Mouse (Mus musculus) heart, embryonic 11.5 days (tissue): ENCODE results near the gene Diaph3. TPM values are rescaled to one million over a fixed set of nuclear protein-coding genes. Genes with fewer than 3 reads are reported as not detected.

Source experiments
- ATAC-seq: fragments of 200-750 bp; cut with Nextera tagmentation; replicated peaks from 2 replicates; pipeline ENCODE4 v1.8.0; 2017; ENCODE audit warnings: moderate library complexity; ENCODE audit not compliant: insufficient number of reproducible peaks, low FRiP score, low TSS enrichment
- H3K27ac ChIP-seq: fragments of 300-500 bp; sonication (generic); 2 replicates; pipeline ENCODE4 v1.5.1; 2014; ENCODE audit warnings: mild to moderate bottlenecking, low read depth, low read length
- H3K27me3 ChIP-seq: fragments of 300-500 bp; sonication (generic); 2 replicates; pipeline ENCODE4 v1.6.1; 2014; ENCODE audit warnings: mild to moderate bottlenecking, low read length, mixed read lengths; ENCODE audit not compliant: control insufficient read depth, insufficient read depth
- H3K36me3 ChIP-seq: fragments of 300-500 bp; sonication (generic); 2 replicates; pipeline ENCODE4 v1.6.1; 2014; ENCODE audit warnings: mild to moderate bottlenecking, low read length, moderate library complexity, mixed read lengths; ENCODE audit not compliant: control insufficient read depth, insufficient read depth
- H3K4me1 ChIP-seq: fragments of 300-500 bp; sonication (generic); 2 replicates; pipeline ENCODE4 v1.6.1; 2014; ENCODE audit warnings: low read length; ENCODE audit not compliant: control insufficient read depth, insufficient read depth
- H3K4me2 ChIP-seq: fragments of 300-500 bp; sonication (generic); 2 replicates; pipeline ENCODE4 v1.6.1; 2014; ENCODE audit warnings: mild to moderate bottlenecking, moderate library complexity
- H3K4me3 ChIP-seq: fragments of 300-500 bp; sonication (generic); 2 replicates; pipeline ENCODE4 v1.5.1; 2014; ENCODE audit warnings: low read depth, low read length
- H3K9ac ChIP-seq: fragments of 300-500 bp; sonication (generic); 2 replicates; pipeline ENCODE4 v1.6.1; 2014; ENCODE audit warnings: mild to moderate bottlenecking, low read depth, low read length, moderate library complexity
- H3K9me3 ChIP-seq: fragments of 300-500 bp; sonication (generic); replicated peaks from 2 replicates; pipeline ENCODE4 v1.6.1; 2016; ENCODE audit warnings: low read length; ENCODE audit not compliant: control insufficient read depth
- WGBS: fragments of 180-500 bp; shearing (Covaris S2); extraction: QIAGEN DNeasy Blood & Tissue Kit; methylation state at CpG from one replicate; pipeline ENCODE4 v1.1.7; 2014; ENCODE audit not compliant: insufficient replicate concordance; 5-methylcytosine and 5-hydroxymethylcytosine counted together
- polyA plus RNA-seq: library from polyadenylated mRNA; unstranded; fragments of >200 nt; fragmentation: Nextera tagmentation; extraction: Ambion mirVana; gene quantifications from 2 replicates; pipeline ENCODE4 v1.2.1, GENCODE M21; 2014

The Diaph3 gene
- polyA plus RNA-seq, 1 experiment from 2014 or later = 24.2 TPM

DNA sequence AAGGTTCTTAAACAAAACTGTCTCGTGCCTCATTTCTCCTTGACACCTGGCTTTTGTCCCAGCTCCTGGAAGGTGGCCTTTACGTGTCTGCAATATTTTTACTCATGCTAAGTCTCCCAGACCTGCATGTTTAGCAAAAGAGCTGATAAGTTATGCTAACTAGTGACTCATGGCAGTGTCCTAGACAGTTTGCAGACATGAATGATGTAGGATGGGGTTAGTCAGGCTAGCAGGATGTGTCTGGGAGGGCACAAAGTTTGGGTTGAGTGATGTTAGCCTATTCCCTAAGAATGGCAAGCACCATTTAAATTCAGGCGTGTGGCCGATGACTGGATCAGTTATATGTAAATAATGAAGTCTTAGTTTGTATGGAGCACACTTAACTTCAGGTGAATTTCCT, 478.2 kb downstream of the Diaph3 start:
- WGBS = 87% methylated on average over 4 of the region's 4 CpGs
- no peaks in the 10 kb centered on the region for H3K36me3 ChIP-seq

DNA sequence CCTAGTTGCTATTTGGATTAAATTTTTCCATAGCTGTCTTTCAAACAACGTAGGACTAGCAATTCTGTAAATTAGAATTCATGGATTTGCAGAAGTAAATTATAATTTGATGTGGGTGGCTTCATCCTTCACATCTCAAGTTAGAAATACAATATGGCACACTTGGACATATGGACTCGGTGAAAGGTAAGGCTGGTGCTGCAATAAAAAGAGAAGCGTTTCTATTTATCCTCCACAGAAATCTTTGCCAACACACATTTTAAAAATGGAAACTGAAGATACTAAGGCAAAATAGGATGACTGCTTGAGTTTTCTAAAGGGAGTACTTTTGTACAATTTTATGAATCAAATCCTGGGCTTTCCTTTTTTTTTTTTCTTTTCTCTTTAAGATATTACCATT, 480.5 kb downstream of the Diaph3 start:
- Histone ChIP-seq H3K4me2 (no peak overlapping the region), H3K9ac (no peak overlapping the region), H3K4me3 (no peak overlapping the region), H3K27me3 (no peaks in the 10 kb centered on the region), H3K36me3 (no peaks in the 10 kb centered on the region), H3K27ac (no peak overlapping the region), H3K4me1 (no peaks in the 10 kb centered on the region), H3K9me3 (no peaks in the 10 kb centered on the region)
- no peak for ATAC-seq
- 86% methylated on average over 3 of the region's 3 CpGs for WGBS

More for the DNA sequence above, 478.2 kb downstream of the Diaph3 start:
- no peaks in the 10 kb centered on the region for H3K27me3 ChIP-seq
- H3K27ac ChIP-seq = no peak overlapping the region
- ATAC-seq = no peak
- no peaks in the 10 kb centered on the region for H3K9me3 ChIP-seq
- H3K9ac ChIP-seq = no peak overlapping the region
- no peaks in the 10 kb centered on the region for H3K4me1 ChIP-seq
- H3K4me2 ChIP-seq = no peak overlapping the region
- H3K4me3 ChIP-seq = no peak overlapping the region

DNA sequence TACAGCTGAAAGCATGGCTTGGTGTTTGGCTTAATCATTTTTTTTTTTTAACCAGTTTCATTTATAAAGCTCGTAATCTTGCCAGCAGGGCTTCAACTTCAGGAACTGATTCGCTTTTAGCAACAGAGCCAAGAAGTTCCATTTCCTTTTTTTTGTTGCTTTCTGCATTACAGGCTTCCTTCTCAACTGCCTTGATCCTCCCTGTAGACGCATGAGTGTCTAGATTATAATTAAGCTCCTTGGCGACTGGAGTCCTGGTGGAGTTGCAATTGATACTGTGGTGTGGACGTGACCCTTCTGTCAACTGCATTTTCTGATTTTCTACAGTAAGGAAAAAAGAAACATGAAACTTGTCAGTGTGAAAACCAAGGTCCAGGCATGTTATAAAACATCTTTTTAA, 484.8 kb downstream of the Diaph3 start:
- H3K36me3 ChIP-seq = no peaks in the 10 kb centered on the region
- H3K9ac ChIP-seq = no peak overlapping the region
- no peaks in the 10 kb centered on the region for H3K27me3 ChIP-seq
- 57% methylated on average over 5 of the region's 5 CpGs for WGBS
- H3K4me2 ChIP-seq = no peak overlapping the region
- ATAC-seq = no peak
- no peaks in the 10 kb centered on the region for H3K4me1 ChIP-seq
- H3K4me3 ChIP-seq = no peak overlapping the region
- H3K27ac ChIP-seq = no peak overlapping the region
- no peaks in the 10 kb centered on the region for H3K9me3 ChIP-seq

DNA sequence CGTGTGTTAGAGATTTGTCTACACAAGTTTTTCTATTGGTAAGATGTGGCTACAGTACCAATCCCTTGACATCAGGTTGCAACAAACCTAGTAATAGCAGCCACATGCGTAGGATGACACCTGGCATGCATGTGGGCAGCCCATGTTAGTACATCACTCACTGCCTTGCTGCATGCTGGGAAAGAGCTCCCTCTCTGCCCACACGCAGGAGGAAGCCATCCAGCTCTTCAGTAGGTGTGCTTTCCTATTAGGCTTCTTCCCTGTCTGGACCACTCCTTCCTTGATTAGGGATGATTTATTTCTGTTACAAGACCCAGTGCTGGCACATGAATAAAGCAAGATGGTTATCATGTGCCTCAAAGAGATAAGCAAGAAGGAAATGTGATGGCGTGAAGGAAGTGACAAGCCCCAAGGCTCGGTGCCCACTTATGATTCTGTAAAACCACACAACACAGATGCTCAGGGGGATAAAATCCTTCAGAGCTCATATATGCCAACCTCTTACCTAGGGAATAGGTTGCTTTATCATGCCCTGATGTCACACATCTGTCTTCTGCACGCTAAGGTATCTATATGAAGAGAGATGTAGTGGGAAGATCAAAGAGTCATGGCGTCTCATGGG, 494.4 kb downstream of the Diaph3 start:
- H3K27me3 ChIP-seq = no peaks in the 10 kb centered on the region
- H3K9ac ChIP-seq = no peak overlapping the region
- no peak overlapping the region for H3K27ac ChIP-seq
- WGBS = 80% methylated on average over 7 of the region's 7 CpGs
- no peak overlapping the region for H3K4me3 ChIP-seq
- ATAC-seq = no peak
- H3K9me3 ChIP-seq = no peaks in the 10 kb centered on the region
- no peak overlapping the region for H3K4me2 ChIP-seq
- no peaks in the 10 kb centered on the region for H3K36me3 ChIP-seq
- no peaks in the 10 kb centered on the region for H3K4me1 ChIP-seq

- no peak for ATAC-seq
- 84% methylated on average over 7 of the region's 7 CpGs for WGBS
- Histone ChIP-seq H3K9ac (no peak overlapping the region), H3K4me3 (no peak overlapping the region), H3K4me2 (no peak overlapping the region), H3K27ac (no peak overlapping the region), H3K36me3 (no peaks in the 10 kb centered on the region), H3K4me1 (no peaks in the 10 kb centered on the region), H3K9me3 (no peaks in the 10 kb centered on the region), H3K27me3 (no peaks in the 10 kb centered on the region)
Observed at GRCm38 (mm10) chr14:86642831-86643241, 498.2 kb downstream of the Diaph3 start.

DNA sequence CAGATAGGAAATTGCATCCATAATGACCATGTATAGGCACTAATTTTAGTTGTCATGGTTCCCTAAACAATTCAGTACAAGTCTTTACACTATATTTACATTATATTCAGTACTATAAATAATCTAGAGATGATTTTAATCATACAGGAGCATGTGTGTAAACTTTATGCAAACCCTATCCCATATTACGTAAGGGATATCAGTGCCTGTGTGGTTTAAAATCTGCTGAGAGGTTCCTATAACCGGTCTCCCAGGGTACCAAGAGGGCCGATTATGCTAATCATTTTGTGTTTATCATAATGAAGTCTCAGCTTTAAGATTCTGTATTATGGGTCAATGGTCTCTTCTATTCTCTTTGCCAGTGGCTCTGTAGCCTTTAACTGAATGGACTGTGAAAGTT, 499.2 kb downstream of the Diaph3 start:
- no peak overlapping the region for H3K4me2 ChIP-seq
- H3K9ac ChIP-seq = no peak overlapping the region
- ATAC-seq = no peak
- H3K9me3 ChIP-seq = no peaks in the 10 kb centered on the region
- H3K27ac ChIP-seq = no peak overlapping the region
- H3K36me3 ChIP-seq = no peaks in the 10 kb centered on the region
- no peaks in the 10 kb centered on the region for H3K4me1 ChIP-seq
- WGBS = 90% methylated on average over 3 of the region's 3 CpGs
- H3K4me3 ChIP-seq = no peak overlapping the region
- H3K27me3 ChIP-seq = no peaks in the 10 kb centered on the region

DNA sequence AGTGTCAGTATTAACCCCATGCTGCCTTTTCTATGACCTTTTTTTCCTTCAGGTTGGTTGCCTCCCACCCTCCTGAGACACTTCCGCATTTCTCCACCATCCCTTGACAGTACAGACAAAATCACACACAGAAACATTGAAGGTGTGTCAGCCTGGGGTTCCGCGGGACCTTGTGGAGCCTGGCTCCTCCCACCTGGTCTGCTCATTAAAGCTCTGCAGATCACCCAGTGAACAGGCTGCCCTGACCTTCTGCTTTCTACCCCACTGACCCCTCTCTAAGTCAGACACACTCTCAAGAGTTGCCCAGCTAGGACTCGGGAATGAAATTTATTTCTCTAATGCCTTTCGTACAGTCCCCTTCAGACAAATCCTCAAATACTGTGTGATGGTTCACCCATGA, 500.9 kb downstream of the Diaph3 start:
- Histone ChIP-seq H3K4me3 (no peak overlapping the region), H3K9ac (no peak overlapping the region), H3K27me3 (no peaks in the 10 kb centered on the region), H3K36me3 (no peaks in the 10 kb centered on the region), H3K27ac (no peak overlapping the region), H3K4me1 (no peaks in the 10 kb centered on the region), H3K9me3 (no peaks in the 10 kb centered on the region), H3K4me2 (no peak overlapping the region)
- 71% methylated on average over 5 of the region's 5 CpGs for WGBS
- no peak for ATAC-seq

- no peaks in the 10 kb centered on the region for H3K9me3 ChIP-seq
- no peak for ATAC-seq
- H3K36me3 ChIP-seq = no peaks in the 10 kb centered on the region
- H3K9ac ChIP-seq = no peak overlapping the region
- no peak overlapping the region for H3K4me2 ChIP-seq
- 22% methylated on average over 6 of the region's 6 CpGs for WGBS
- no peaks in the 10 kb centered on the region for H3K4me1 ChIP-seq
- H3K27me3 ChIP-seq = no peaks in the 10 kb centered on the region
- H3K4me3 ChIP-seq = no peak overlapping the region
- H3K27ac ChIP-seq = no peak overlapping the region
Observed at GRCm38 (mm10) chr14:86635594-86636140, 505.4 kb downstream of the Diaph3 start.

DNA sequence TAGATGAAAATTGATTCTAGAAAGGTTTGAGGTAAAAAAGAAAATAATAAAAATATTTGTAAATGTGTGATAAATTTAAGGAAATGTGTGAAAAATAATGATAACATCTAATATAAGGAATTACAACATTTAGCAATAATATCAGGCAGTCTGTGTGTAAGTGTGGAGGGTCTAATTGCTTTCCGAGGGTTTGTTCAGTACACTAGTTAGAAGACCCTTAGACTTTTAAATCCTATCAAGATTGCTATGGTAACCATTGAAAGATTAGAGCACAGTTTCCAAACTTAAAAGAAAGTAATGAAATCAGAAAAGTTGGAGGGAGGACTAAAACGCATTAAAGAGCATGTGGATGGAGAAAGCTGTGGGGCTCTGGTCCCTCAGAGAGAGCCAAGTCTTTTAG, 506.0 kb downstream of the Diaph3 start:
- 77% methylated on average over 2 of the region's 2 CpGs for WGBS
- H3K4me3 ChIP-seq = no peak overlapping the region
- no peak for ATAC-seq

More for the DNA sequence above, 506.0 kb downstream of the Diaph3 start:
- Histone ChIP-seq H3K9ac (no peak overlapping the region), H3K9me3 (no peaks in the 10 kb centered on the region), H3K4me1 (no peaks in the 10 kb centered on the region), H3K36me3 (no peaks in the 10 kb centered on the region), H3K27me3 (no peaks in the 10 kb centered on the region), H3K27ac (no peak overlapping the region), H3K4me2 (no peak overlapping the region)
